Mouse (Mus musculus) ES-E14 (cell line): ENCODE results near the gene Vipas39. TPM values are rescaled to one million over a fixed set of nuclear protein-coding genes. Genes with fewer than 3 reads are reported as not detected.

ENCODE experiments used
- DNase-seq: peaks from one replicate; pipeline ENCODE4 v3.0.0-alpha.2; 2013; ENCODE audit warnings: low read depth, low spot score
- H3K27ac ChIP-seq: 2 replicates; pipeline ENCODE4 v1.5.1; 2012; ENCODE audit warnings: low read depth, mild to moderate bottlenecking, low read length, moderate library complexity, mixed read lengths; ENCODE audit not compliant: poor library complexity, insufficient read depth, severe bottlenecking
- H3K36me3 ChIP-seq: 2 replicates; pipeline ENCODE4 v1.6.1; 2012; ENCODE audit warnings: mild to moderate bottlenecking, low read length, moderate library complexity, mixed read lengths; ENCODE audit not compliant: control insufficient read depth, poor library complexity, insufficient read depth, severe bottlenecking
- H3K4me1 ChIP-seq, 2 experiments: fragments of 150-350 bp in 1 of 2; sonication (generic) in 1 of 2; 2 replicates each; pipeline ENCODE4 v1.6.1; 2012; ENCODE audit warnings: low read length in 2 of 2, mild to moderate bottlenecking in 1 of 2, mixed read lengths in 1 of 2; ENCODE audit not compliant: control insufficient read depth in 2 of 2, insufficient read depth in 2 of 2, poor library complexity in 1 of 2
- H3K4me3 ChIP-seq, 2 experiments: fragments of 150-350 bp in 1 of 2; sonication (generic) in 1 of 2; 2 replicates each; pipeline ENCODE4 v1.5.1; 2012; ENCODE audit warnings: low read length in 2 of 2, low read depth in 1 of 2, mild to moderate bottlenecking in 1 of 2, mixed read lengths in 1 of 2; ENCODE audit not compliant: insufficient read depth in 1 of 2, poor library complexity in 1 of 2, severe bottlenecking in 1 of 2
- H3K9ac ChIP-seq: 2 replicates; pipeline ENCODE4 v1.6.1; 2012; ENCODE audit warnings: low read depth, mild to moderate bottlenecking, low read length, mixed read lengths; ENCODE audit not compliant: poor library complexity, insufficient read depth, severe bottlenecking
- H3K9me3 ChIP-seq: fragments of 150-350 bp; sonication (generic); 2 replicates; pipeline ENCODE4 v1.6.1; 2012; ENCODE audit warnings: low read depth, mild to moderate bottlenecking, low read length; ENCODE audit not compliant: control insufficient read depth, insufficient read depth
- CHD2 ChIP-seq: IDR thresholded peaks from 2 replicates; pipeline ENCODE4 v1.6.1; 2014; ENCODE audit warnings: mild to moderate bottlenecking, low read depth, low read length, inconsistent platforms
- HCFC1 ChIP-seq: IDR thresholded peaks from 2 replicates; pipeline ENCODE4 v1.6.1; 2012; ENCODE audit warnings: low read length, inconsistent platforms, borderline replicate concordance; ENCODE audit not compliant: insufficient read depth
- MAFK ChIP-seq: IDR thresholded peaks from 2 replicates; pipeline ENCODE4 v1.6.1; 2014; ENCODE audit warnings: mild to moderate bottlenecking, low read depth, low read length, inconsistent platforms; ENCODE audit not compliant: insufficient read depth
- ZC3H11A ChIP-seq: IDR thresholded peaks from 2 replicates; pipeline ENCODE4 v1.6.1; 2012; ENCODE audit warnings: low read depth, mild to moderate bottlenecking, inconsistent platforms, low read length, borderline replicate concordance
- ZNF384 ChIP-seq: IDR thresholded peaks from 2 replicates; pipeline ENCODE4 v1.6.1; 2012; ENCODE audit warnings: low read depth, low read length, inconsistent platforms
- in situ Hi-C, 2 experiments: fragments of 600-800 bp; cut with MboI; formaldehyde crosslinking; loops; one replicate each; pipeline ENCODE4 v1.15.1; 2025; ENCODE audit warnings: low sequenced_read_pairs in 2 of 2, inconsistent platforms in 1 of 2; ENCODE audit not compliant: unreplicated experiment in 2 of 2
- total RNA-seq: library from RNA; depleted of rRNA; stranded (reverse); fragments of 300-350 nt; gene quantifications from 2 replicates; pipeline ENCODE4 v1.2.3, GENCODE M21; 2012

Vipas39 gene
- total RNA-seq, 1 experiment, result 36.3 TPM

DNA sequence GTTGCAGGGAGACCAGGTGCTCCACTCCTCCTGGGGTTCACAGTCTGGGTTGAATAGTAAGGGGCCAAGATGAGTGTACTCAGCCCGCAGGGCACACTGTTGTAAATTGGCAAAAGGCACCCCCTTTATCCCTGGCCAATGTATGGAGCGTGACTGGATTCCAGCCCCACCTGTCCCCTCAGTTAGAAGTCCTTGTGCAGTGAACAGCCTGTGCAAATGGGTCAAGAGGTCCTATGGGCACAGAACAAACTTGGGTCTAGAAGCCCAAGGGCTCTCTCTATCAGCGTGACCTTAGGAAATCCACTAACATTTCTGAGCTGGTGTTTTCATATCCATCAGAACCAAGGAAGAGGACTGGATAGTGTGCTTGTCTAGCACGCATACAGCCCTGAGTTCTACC, 16.7 kb upstream of the Vipas39 start:
- in situ Hi-C loops, result no loop called here
- H3K36me3 ChIP-seq, result no peaks in the 10 kb centered on the region
- 0 out of 2 replicates have a peak overlapping the region, but pooled peaks have one; percentile 14 for H3K9ac ChIP-seq
- DNase-seq, result no peak
- peak overlapping the region in 1 of 2 experiments; percentile 33; a peak in 3 of 4 replicates for H3K4me3 ChIP-seq
- H3K27ac ChIP-seq, result no peak overlapping the region
- TF ChIP-seq MAFK (no peak), ZC3H11A (no peak), ZNF384 (no peak)
- H3K9me3 ChIP-seq, result no peaks in the 10 kb centered on the region
- peaks cover 3 to 28% of the 10 kb centered on the region in 2 experiments; a peak in 3 of 4 replicates for H3K4me1 ChIP-seq

DNA sequence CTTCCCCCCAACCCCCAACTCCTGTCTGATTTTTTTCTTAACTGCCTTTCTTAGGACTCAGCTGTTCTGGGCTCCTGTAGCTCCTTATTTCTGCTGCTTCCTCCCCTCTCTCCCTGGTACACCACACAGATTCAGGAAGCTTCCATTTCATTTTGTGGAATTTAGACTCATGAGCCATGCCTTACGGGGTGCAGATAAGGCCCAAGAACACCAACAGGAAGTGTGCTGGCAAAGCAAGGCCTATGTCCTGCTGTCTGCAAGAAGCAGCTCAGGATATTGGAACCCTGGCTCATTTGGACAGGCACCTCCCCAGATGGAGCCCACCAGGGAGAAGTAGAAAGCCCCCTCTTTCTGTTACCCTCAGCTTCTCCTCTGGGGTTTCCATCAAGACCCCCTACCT, 15.7 kb upstream of the Vipas39 start:
- no peak for TF ChIP-seq MAFK
- no peak for TF ChIP-seq CHD2
- TF ChIP-seq HCFC1, result no peak
- TF ChIP-seq ZNF384, result no peak
- TF ChIP-seq ZC3H11A, result no peak
- peaks cover 3 to 28% of the 10 kb centered on the region in 2 experiments; a peak in 3 of 4 replicates for H3K4me1 ChIP-seq
- H3K9me3 ChIP-seq, result no peaks in the 10 kb centered on the region
- no peak for DNase-seq
- H3K27ac ChIP-seq, result no peak overlapping the region
- H3K4me3 ChIP-seq, result no peak overlapping the region
- 0 out of 2 replicates have a peak, but pooled peaks cover under 1% of the 10 kb centered on the region for H3K36me3 ChIP-seq
- H3K9ac ChIP-seq, result no peak overlapping the region
- in situ Hi-C loops, result no loop called here

DNA sequence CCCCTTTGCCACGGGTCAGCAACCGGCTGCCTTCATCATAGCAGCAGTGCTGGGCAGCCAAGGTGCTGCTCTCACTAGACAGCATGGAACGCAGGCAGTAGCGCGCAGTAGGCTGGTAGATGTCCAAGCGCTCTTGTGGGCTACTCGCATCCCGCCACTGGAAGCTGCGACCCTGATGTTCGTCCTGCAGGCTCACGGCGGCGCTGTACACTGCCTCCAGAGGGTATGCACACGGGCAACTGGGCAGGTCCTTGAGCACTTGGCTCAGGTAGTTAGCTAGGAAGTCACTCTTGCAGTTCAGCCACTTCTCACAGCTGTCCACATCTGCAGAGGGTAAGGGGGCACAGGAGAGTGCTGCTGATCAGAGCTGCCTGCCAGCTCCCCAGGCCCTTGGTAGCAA, 13.8 kb upstream of the Vipas39 start:
- in situ Hi-C loops, result no loop called here
- Histone ChIP-seq H3K9ac (peak overlapping the region; percentile 32; the same call in 1 of the 2 replicates), H3K4me1 (peaks cover 3 to 39% of the 10 kb centered on the region in 2 experiments; a peak in 3 of 4 replicates), H3K36me3 (peaks cover 14% of the 10 kb centered on the region), H3K9me3 (no peaks in the 10 kb centered on the region), H3K4me3 (peak overlapping the region; percentile 52 to 68; a peak in 3 of 4 replicates), H3K27ac (0 out of 2 replicates have a peak overlapping the region, but pooled peaks have one; percentile 23)
- no peak for DNase-seq
- TF ChIP-seq MAFK, result no peak

DNA sequence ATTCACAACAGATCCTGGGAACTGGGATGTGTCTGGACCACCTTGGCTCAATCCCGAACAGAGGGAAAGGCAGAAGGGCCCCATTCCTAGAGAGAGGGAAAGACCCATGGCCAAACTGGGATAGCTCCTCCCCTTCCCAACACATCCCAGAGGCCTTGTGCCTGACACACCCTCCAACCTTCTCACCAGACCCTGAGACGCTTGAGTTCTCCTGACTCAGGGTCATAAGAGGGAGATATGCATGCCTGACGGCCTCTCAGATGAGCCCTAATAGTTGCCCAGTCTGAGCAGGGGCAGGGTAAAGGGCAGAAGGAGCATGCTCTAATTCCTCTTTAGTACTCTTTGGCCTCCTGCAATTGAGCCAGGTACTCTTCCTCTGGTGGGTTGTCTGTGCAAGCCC, 13.3 kb upstream of the Vipas39 start:
- no peak for TF ChIP-seq HCFC1
- TF ChIP-seq ZNF384, result no peak
- H3K9me3 ChIP-seq, result no peaks in the 10 kb centered on the region
- H3K4me3 ChIP-seq, result peak overlapping the region; percentile 52 to 68; a peak in 3 of 4 replicates
- DNase-seq, result no peak
- H3K36me3 ChIP-seq, result peaks cover 19% of the 10 kb centered on the region
- peaks cover 3 to 39% of the 10 kb centered on the region in 2 experiments; a peak in 3 of 4 replicates for H3K4me1 ChIP-seq
- H3K27ac ChIP-seq, result no peak overlapping the region
- in situ Hi-C loops, result no loop called here
- 0 out of 2 replicates have a peak overlapping the region, but pooled peaks have one; percentile 28 for H3K9ac ChIP-seq

DNA sequence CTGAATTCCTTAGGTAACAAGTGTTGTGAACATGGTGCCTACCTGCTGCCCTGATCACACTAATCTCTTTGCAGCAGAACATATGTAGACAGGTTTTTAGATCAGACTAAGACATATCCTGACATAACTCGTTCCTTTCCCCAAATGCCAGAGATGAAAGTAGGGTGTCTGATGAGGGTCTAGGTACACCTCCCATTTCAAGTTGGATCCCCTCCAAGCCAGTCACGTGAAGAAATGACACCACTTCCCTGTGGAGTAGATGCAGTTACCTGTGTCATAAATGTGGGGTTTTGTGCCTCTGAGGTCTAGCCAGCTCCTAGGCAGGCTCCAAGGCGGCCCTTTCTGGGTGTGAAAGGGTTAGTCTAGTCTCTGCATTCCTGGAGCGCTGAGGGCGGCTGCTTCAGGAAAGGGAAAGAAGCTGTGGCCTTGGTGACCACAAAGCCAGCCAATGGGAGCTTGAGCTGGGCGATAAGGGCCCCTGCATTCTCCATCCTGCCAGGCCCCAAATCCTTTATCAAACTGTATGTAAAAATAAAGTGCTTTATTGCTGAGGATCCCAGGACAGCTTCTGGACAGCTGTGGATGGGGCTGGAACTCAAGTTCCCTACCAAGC, 12.2 kb upstream of the Vipas39 start:
- no peak for DNase-seq
- in situ Hi-C loops, result no loop called here
- Histone ChIP-seq H3K9me3 (no peaks in the 10 kb centered on the region), H3K9ac (no peak overlapping the region), H3K36me3 (peaks cover 28% of the 10 kb centered on the region), H3K4me3 (no peak overlapping the region), H3K4me1 (peaks cover 3 to 33% of the 10 kb centered on the region in 2 experiments; a peak in 3 of 4 replicates), H3K27ac (no peak overlapping the region)
- TF ChIP-seq ZNF384 (no peak), ZC3H11A (no peak), CHD2 (no peak), HCFC1 (no peak), MAFK (no peak)
